Mouse (Mus musculus): ENCODE measurements around the gene Tcf19. TPM values are rescaled to one million over a fixed set of nuclear protein-coding genes. Genes with fewer than 3 reads are reported as not detected.

Tcf19 gene
- polyA plus RNA-seq, 1 experiment = 11.1 TPM

GRCm38 (mm10) chr17:35544001-35544400 is 27.4 kb upstream of the Tcf19 start:
- TF ChIP-seq POLR2A (IDR thresholded peaks at IDR 0.05; ENCODE audit: insufficient read length, low read depth) = no peak

GRCm38 (mm10) chr17:35543412-35543861 is 26.8 kb upstream of the Tcf19 start:
- Histone ChIP-seq H3ac (ENCODE audit: control insufficient read depth, insufficient read length) (no peak overlapping the region), H3K4me3 (no peak overlapping the region), H3K27me3 (ENCODE audit: control insufficient read depth, insufficient read depth, insufficient read length) (no peaks in the 10 kb centered on the region), H3K36me3 (ENCODE audit: control insufficient read depth, insufficient read depth) (no peaks in the 10 kb centered on the region), H3K4me2 (ENCODE audit: low read depth) (peak overlapping the region; percentile 66), H3K79me2 (ENCODE audit: control insufficient read depth, insufficient read depth) (no peaks in the 10 kb centered on the region)
- TF ChIP-seq REST (IDR thresholded peaks at IDR 0.05; ENCODE audit: insufficient read depth, insufficient read length) = no peak
- peak; percentile 14 for TF ChIP-seq POLR2A (IDR thresholded peaks at IDR 0.05; ENCODE audit: insufficient read length, low read depth)
- peak in 1 of 3 experiments; percentile 82 for TF ChIP-seq MYOD1 (IDR thresholded peaks at IDR 0.05; ENCODE audit: control insufficient read depth in 1 of 3, insufficient read length in 2 of 3, low read depth in 2 of 3)
- no peak for TF ChIP-seq MAX (IDR thresholded peaks at IDR 0.05; ENCODE audit: low read depth)
- peak in 2 of 3 experiments; percentile 48 to 77 for TF ChIP-seq MYOG (IDR thresholded peaks at IDR 0.05; ENCODE audit: control insufficient read depth in 1 of 3, insufficient read depth in 1 of 3, insufficient read length in 2 of 3, low read depth in 2 of 3)
- TF ChIP-seq POLR2AphosphoS2 (IDR thresholded peaks at IDR 0.05; ENCODE audit: insufficient read length, low read depth) = no peak
- peak; percentile 35 for TF ChIP-seq TCF12 (IDR thresholded peaks at IDR 0.05; ENCODE audit: insufficient read depth, poor library complexity, severe bottlenecking)
- no peak for TF ChIP-seq USF1 (IDR thresholded peaks at IDR 0.05; ENCODE audit: low read depth)
- no peak for TF ChIP-seq E2F4 (IDR thresholded peaks at IDR 0.05; ENCODE audit: insufficient read depth)
- no peak for TF ChIP-seq TCF3 (IDR thresholded peaks at IDR 0.05; ENCODE audit: insufficient read length, low read depth)
- no peak for TF ChIP-seq SRF (IDR thresholded peaks at IDR 0.05; ENCODE audit: control insufficient read depth, insufficient read length, low read depth)
- peak; percentile 72; the same call in 1 of the 2 replicates for TF ChIP-seq CEBPB (IDR thresholded peaks at IDR 0.05; ENCODE audit: insufficient read depth, poor library complexity, severe bottlenecking)

More at GRCm38 (mm10) chr17:35544001-35544400, 27.4 kb upstream of the Tcf19 start:
- H3K4me3 ChIP-seq = no peak overlapping the region
- H3K79me2 ChIP-seq (ENCODE audit: control insufficient read depth, insufficient read depth) = no peaks in the 10 kb centered on the region
- no peaks in the 10 kb centered on the region for H3K27me3 ChIP-seq (ENCODE audit: control insufficient read depth, insufficient read depth, insufficient read length)
- no peak overlapping the region for H3ac ChIP-seq (ENCODE audit: control insufficient read depth, insufficient read length)
- no peaks in the 10 kb centered on the region for H3K36me3 ChIP-seq (ENCODE audit: control insufficient read depth, insufficient read depth)
- peak overlapping the region; percentile 66 for H3K4me2 ChIP-seq (ENCODE audit: low read depth)

- Histone ChIP-seq H3K36me3 (ENCODE audit: control insufficient read depth, insufficient read depth) (no peaks in the 10 kb centered on the region), H3K4me2 (ENCODE audit: low read depth) (peak overlapping the region; percentile 66), H3K79me2 (ENCODE audit: control insufficient read depth, insufficient read depth) (no peaks in the 10 kb centered on the region), H3K27me3 (ENCODE audit: control insufficient read depth, insufficient read depth, insufficient read length) (no peaks in the 10 kb centered on the region), H3K4me3 (no peak overlapping the region), H3ac (ENCODE audit: control insufficient read depth, insufficient read length) (no peak overlapping the region)
- no peak for TF ChIP-seq POLR2A (IDR thresholded peaks at IDR 0.05; ENCODE audit: insufficient read length, low read depth)
- TF ChIP-seq REST (IDR thresholded peaks at IDR 0.05; ENCODE audit: insufficient read depth, insufficient read length) = no peak
- TF ChIP-seq USF1 (IDR thresholded peaks at IDR 0.05; ENCODE audit: low read depth) = no peak
- no peak for TF ChIP-seq MYOD1 (IDR thresholded peaks at IDR 0.05; ENCODE audit: control insufficient read depth in 1 of 3, insufficient read length in 2 of 3, low read depth in 2 of 3)
- no peak for TF ChIP-seq POLR2AphosphoS2 (IDR thresholded peaks at IDR 0.05; ENCODE audit: insufficient read length, low read depth)
- no peak for TF ChIP-seq MAX (IDR thresholded peaks at IDR 0.05; ENCODE audit: low read depth)
- TF ChIP-seq E2F4 (IDR thresholded peaks at IDR 0.05; ENCODE audit: insufficient read depth) = no peak
Observed at GRCm38 (mm10) chr17:35542761-35543411, 26.3 kb upstream of the Tcf19 start.

GRCm38 (mm10) chr17:35539540-35539939 is 22.9 kb upstream of the Tcf19 start:
- Histone ChIP-seq H3K27me3 (ENCODE audit: control insufficient read depth, insufficient read depth, insufficient read length) (no peaks in the 10 kb centered on the region), H3K4me2 (ENCODE audit: low read depth) (no peak overlapping the region), H3K4me3 (no peak overlapping the region), H3ac (ENCODE audit: control insufficient read depth, insufficient read length) (no peak overlapping the region), H3K36me3 (ENCODE audit: control insufficient read depth, insufficient read depth) (no peaks in the 10 kb centered on the region), H3K79me2 (ENCODE audit: control insufficient read depth, insufficient read depth) (no peaks in the 10 kb centered on the region)
- no peak for TF ChIP-seq MYOG (IDR thresholded peaks at IDR 0.05; ENCODE audit: control insufficient read depth in 1 of 3, insufficient read depth in 1 of 3, insufficient read length in 2 of 3, low read depth in 2 of 3)

GRCm38 (mm10) chr17:35538476-35538875 is 21.9 kb upstream of the Tcf19 start:
- H3K27me3 ChIP-seq (ENCODE audit: control insufficient read depth, insufficient read depth, insufficient read length) = no peaks in the 10 kb centered on the region
- no peak overlapping the region for H3K4me3 ChIP-seq
- no peaks in the 10 kb centered on the region for H3K36me3 ChIP-seq (ENCODE audit: control insufficient read depth, insufficient read depth)
- H3K4me2 ChIP-seq (ENCODE audit: low read depth) = no peak overlapping the region
- H3ac ChIP-seq (ENCODE audit: control insufficient read depth, insufficient read length) = no peak overlapping the region
- TF ChIP-seq USF1 (IDR thresholded peaks at IDR 0.05; ENCODE audit: low read depth) (no peak), MYOG (IDR thresholded peaks at IDR 0.05; ENCODE audit: control insufficient read depth in 1 of 3, insufficient read depth in 1 of 3, insufficient read length in 2 of 3, low read depth in 2 of 3) (no peak), MYOD1 (IDR thresholded peaks at IDR 0.05; ENCODE audit: control insufficient read depth in 1 of 3, insufficient read length in 2 of 3, low read depth in 2 of 3) (no peak), REST (IDR thresholded peaks at IDR 0.05; ENCODE audit: insufficient read depth, insufficient read length) (no peak), TCF3 (IDR thresholded peaks at IDR 0.05; ENCODE audit: insufficient read length, low read depth) (no peak)
- no peaks in the 10 kb centered on the region for H3K79me2 ChIP-seq (ENCODE audit: control insufficient read depth, insufficient read depth)

Measured in myocyte (in vitro differentiated cells).